Mouse (Mus musculus) lung, postnatal 0 days (tissue): ENCODE results near the gene Dcdc2a. TPM values are rescaled to one million over a fixed set of nuclear protein-coding genes. Genes with fewer than 3 reads are reported as not detected.

Experiments
- ATAC-seq: fragments of 200-750 bp; cut with Nextera tagmentation; 2 replicates; pipeline ENCODE4 v1.8.0; 2017; ENCODE audit warnings: moderate library complexity
- DNase-seq: peaks from one replicate; pipeline ENCODE4 v3.0.0-alpha.2; 2016; ENCODE audit warnings: low spot score
- H3K27ac ChIP-seq: fragments of 300-500 bp; sonication (generic); 2 replicates; pipeline ENCODE4 v1.5.1; 2014; ENCODE audit warnings: antibody characterized with exemption, mild to moderate bottlenecking, low read length, mixed read lengths
- H3K27me3 ChIP-seq: fragments of 300-500 bp; sonication (generic); replicated peaks from 2 replicates; pipeline ENCODE4 v1.6.1; 2014; ENCODE audit warnings: low read length, mixed read lengths; ENCODE audit not compliant: insufficient read depth
- H3K36me3 ChIP-seq: fragments of 300-500 bp; sonication (generic); 2 replicates; pipeline ENCODE4 v1.6.1; 2014; ENCODE audit warnings: low read length, mixed read lengths; ENCODE audit not compliant: insufficient read depth
- H3K4me1 ChIP-seq: fragments of 300-500 bp; sonication (generic); 2 replicates; pipeline ENCODE4 v1.6.1; 2014; ENCODE audit warnings: antibody characterized with exemption, low read depth, low read length, mixed read lengths; ENCODE audit not compliant: insufficient read depth
- H3K4me2 ChIP-seq: fragments of 300-500 bp; sonication (generic); replicated peaks from 2 replicates; pipeline ENCODE4 v1.6.1; 2014; ENCODE audit warnings: low read depth, mild to moderate bottlenecking, low read length, moderate library complexity, mixed read lengths
- H3K4me3 ChIP-seq: fragments of 300-500 bp; sonication (generic); 2 replicates; pipeline ENCODE4 v1.5.1; 2014; ENCODE audit warnings: low read depth, low read length
- H3K9ac ChIP-seq: fragments of 300-500 bp; sonication (generic); replicated peaks from 2 replicates; pipeline ENCODE4 v1.6.1; 2014; ENCODE audit warnings: low read depth, mild to moderate bottlenecking
- H3K9me3 ChIP-seq: fragments of 300-500 bp; sonication (generic); 2 replicates; pipeline ENCODE4 v1.6.1; 2016; ENCODE audit warnings: low read length, mixed read lengths
- CTCF ChIP-seq: IDR thresholded peaks from 2 replicates; pipeline ENCODE4 v1.5.1; 2016; ENCODE audit warnings: antibody characterized with exemption, mild to moderate bottlenecking
- EP300 ChIP-seq: IDR thresholded peaks from 2 replicates; pipeline ENCODE4 v1.6.1; 2016; ENCODE audit warnings: antibody characterized with exemption, mild to moderate bottlenecking, control low read depth
- WGBS: fragments of 180-500 bp; shearing (Covaris S2); extraction: QIAGEN DNeasy Blood & Tissue Kit; methylation state at CpG from one replicate; pipeline ENCODE4 v1.1.7; 2014; 5-methylcytosine and 5-hydroxymethylcytosine counted together
- polyA plus RNA-seq: library from polyadenylated mRNA; unstranded; fragments of >200 nt; fragmentation: Nextera tagmentation; extraction: Ambion mirVana; gene quantifications from 2 replicates; pipeline ENCODE4 v1.2.1, GENCODE M21; 2015

The Dcdc2a gene
- polyA plus RNA-seq, 1 experiment from 2014 or later: 2.1 TPM

- no peaks in the 10 kb centered on the region for H3K27me3 ChIP-seq
- no peaks in the 10 kb centered on the region for H3K36me3 ChIP-seq
- ATAC-seq (no peak), DNase-seq (no peak)
- H3K4me3 ChIP-seq: no peak overlapping the region
- WGBS: 88% methylated on average over 7 of the region's 7 CpGs
- H3K9ac ChIP-seq: no peak overlapping the region
- no peaks in the 10 kb centered on the region for H3K9me3 ChIP-seq
- H3K4me2 ChIP-seq: no peak overlapping the region
- no peaks in the 10 kb centered on the region for H3K4me1 ChIP-seq
- no peak for TF ChIP-seq CTCF
- no peak for TF ChIP-seq EP300
- H3K27ac ChIP-seq: no peak overlapping the region
Measured at GRCm38 (mm10) chr13:25085147-25085546, 29.3 kb downstream of the Dcdc2a start.

GRCm38 (mm10) chr13:25091347-25091746 is 35.5 kb downstream of the Dcdc2a start:
- H3K4me2 ChIP-seq: no peak overlapping the region
- H3K9me3 ChIP-seq: no peaks in the 10 kb centered on the region
- H3K4me3 ChIP-seq: no peak overlapping the region
- no peaks in the 10 kb centered on the region for H3K36me3 ChIP-seq
- DNase-seq: no peak
- ATAC-seq: no peak
- TF ChIP-seq EP300 (no peak), CTCF (no peak)
- no peaks in the 10 kb centered on the region for H3K27me3 ChIP-seq
- WGBS: 74% methylated on average over 5 of the region's 5 CpGs
- no peak overlapping the region for H3K27ac ChIP-seq
- H3K9ac ChIP-seq: no peak overlapping the region
- no peaks in the 10 kb centered on the region for H3K4me1 ChIP-seq

GRCm38 (mm10) chr13:25093776-25094175 is 38.0 kb downstream of the Dcdc2a start:
- H3K27ac ChIP-seq: no peak overlapping the region
- H3K27me3 ChIP-seq: no peaks in the 10 kb centered on the region
- TF ChIP-seq CTCF: no peak
- TF ChIP-seq EP300: no peak
- H3K4me3 ChIP-seq: no peak overlapping the region
- no peaks in the 10 kb centered on the region for H3K36me3 ChIP-seq
- 86% methylated on average over 4 of the region's 4 CpGs for WGBS
- H3K4me2 ChIP-seq: no peak overlapping the region
- no peak for ATAC-seq
- no peak overlapping the region for H3K9ac ChIP-seq
- no peaks in the 10 kb centered on the region for H3K9me3 ChIP-seq
- DNase-seq: no peak
- H3K4me1 ChIP-seq: no peaks in the 10 kb centered on the region

GRCm38 (mm10) chr13:25094381-25094780 is 38.6 kb downstream of the Dcdc2a start:
- H3K27ac ChIP-seq: no peak overlapping the region
- no peaks in the 10 kb centered on the region for H3K4me1 ChIP-seq
- TF ChIP-seq EP300: no peak
- no peak for TF ChIP-seq CTCF
- WGBS: 52% methylated on average over 4 of the region's 4 CpGs
- no peaks in the 10 kb centered on the region for H3K9me3 ChIP-seq
- ATAC-seq (no peak), DNase-seq (no peak)
- no peak overlapping the region for H3K4me3 ChIP-seq
- H3K27me3 ChIP-seq: no peaks in the 10 kb centered on the region
- no peak overlapping the region for H3K4me2 ChIP-seq
- H3K36me3 ChIP-seq: no peaks in the 10 kb centered on the region
- H3K9ac ChIP-seq: no peak overlapping the region

- DNase-seq: no peak
- Histone ChIP-seq H3K4me3 (no peak overlapping the region), H3K27ac (no peak overlapping the region), H3K9me3 (no peaks in the 10 kb centered on the region), H3K4me1 (no peaks in the 10 kb centered on the region), H3K36me3 (no peaks in the 10 kb centered on the region), H3K4me2 (no peak overlapping the region), H3K9ac (no peak overlapping the region), H3K27me3 (no peaks in the 10 kb centered on the region)
- TF ChIP-seq EP300: no peak
- no peak for TF ChIP-seq CTCF
- 55% methylated on average over 8 of the region's 8 CpGs for WGBS
- no peak for ATAC-seq
Measured at GRCm38 (mm10) chr13:25097348-25097747, 41.5 kb downstream of the Dcdc2a start.

- Histone ChIP-seq H3K4me1 (no peaks in the 10 kb centered on the region), H3K9me3 (no peaks in the 10 kb centered on the region), H3K36me3 (no peaks in the 10 kb centered on the region), H3K27me3 (no peaks in the 10 kb centered on the region), H3K4me3 (no peak overlapping the region), H3K4me2 (no peak overlapping the region), H3K9ac (no peak overlapping the region), H3K27ac (no peak overlapping the region)
- 39% methylated on average over 5 of the region's 5 CpGs for WGBS
- no peak for ATAC-seq
- TF ChIP-seq EP300 (no peak), CTCF (no peak)
- no peak for DNase-seq
Measured at GRCm38 (mm10) chr13:25098578-25098977, 42.8 kb downstream of the Dcdc2a start.

DNA sequence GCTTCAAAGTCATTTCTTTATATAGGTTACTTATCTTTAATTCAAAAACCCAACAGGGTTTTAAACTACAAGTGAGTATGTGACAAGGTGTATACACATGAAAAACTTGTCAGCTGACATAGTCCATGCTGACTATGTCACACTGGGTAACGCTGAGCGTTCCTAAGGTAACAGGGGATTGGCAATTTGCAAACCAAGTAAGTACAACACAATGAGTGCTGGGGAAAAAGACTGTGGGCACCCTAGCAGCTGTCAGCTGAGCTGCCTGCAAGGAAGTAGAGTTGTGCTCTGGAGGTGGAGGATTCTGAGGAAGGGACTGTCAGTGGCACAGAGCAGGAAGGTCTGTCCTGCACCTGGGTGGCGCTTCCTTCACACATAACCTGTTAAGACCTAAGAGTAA is 43.7 kb downstream of the Dcdc2a start:
- 66% methylated on average over 3 of the region's 3 CpGs for WGBS
- Histone ChIP-seq H3K27me3 (no peaks in the 10 kb centered on the region), H3K9ac (no peak overlapping the region), H3K4me3 (no peak overlapping the region), H3K4me1 (no peaks in the 10 kb centered on the region), H3K36me3 (no peaks in the 10 kb centered on the region), H3K4me2 (no peak overlapping the region), H3K9me3 (no peaks in the 10 kb centered on the region), H3K27ac (no peak overlapping the region)
- no peak for TF ChIP-seq EP300
- no peak for TF ChIP-seq CTCF
- ATAC-seq (no peak), DNase-seq (no peak)
